Mouse (Mus musculus): ENCODE measurements around the gene Elovl2. TPM values are rescaled to one million over a fixed set of nuclear protein-coding genes. Genes with fewer than 3 reads are reported as not detected.
"Not testable (repeated sequence)": the region's sequence is repeated elsewhere in the genome, so short reads cannot be mapped to it uniquely, and the experiment has no call there.

Elovl2 gene
- total RNA-seq (2021), result under 1 TPM; 0.05 to 0.12 TPM
- long read RNA-seq, experiment 1, result 0 reads
- long read RNA-seq, experiment 2, result 0 reads

- peak; percentile 31 for DNase-seq (ENCODE audit: low spot score)
These were observed at the start of gene Elovl2 for GRCm38 (mm10) chr13:41220304-41220834. Gene Elovl2 (minus strand): TSS chr13:41220405.

- DNase-seq (ENCODE audit: low spot score), result no peak
These were observed 47.7 kb upstream of the Elovl2 start for GRCm38 (mm10) chr13:41267827-41268408.

DNA sequence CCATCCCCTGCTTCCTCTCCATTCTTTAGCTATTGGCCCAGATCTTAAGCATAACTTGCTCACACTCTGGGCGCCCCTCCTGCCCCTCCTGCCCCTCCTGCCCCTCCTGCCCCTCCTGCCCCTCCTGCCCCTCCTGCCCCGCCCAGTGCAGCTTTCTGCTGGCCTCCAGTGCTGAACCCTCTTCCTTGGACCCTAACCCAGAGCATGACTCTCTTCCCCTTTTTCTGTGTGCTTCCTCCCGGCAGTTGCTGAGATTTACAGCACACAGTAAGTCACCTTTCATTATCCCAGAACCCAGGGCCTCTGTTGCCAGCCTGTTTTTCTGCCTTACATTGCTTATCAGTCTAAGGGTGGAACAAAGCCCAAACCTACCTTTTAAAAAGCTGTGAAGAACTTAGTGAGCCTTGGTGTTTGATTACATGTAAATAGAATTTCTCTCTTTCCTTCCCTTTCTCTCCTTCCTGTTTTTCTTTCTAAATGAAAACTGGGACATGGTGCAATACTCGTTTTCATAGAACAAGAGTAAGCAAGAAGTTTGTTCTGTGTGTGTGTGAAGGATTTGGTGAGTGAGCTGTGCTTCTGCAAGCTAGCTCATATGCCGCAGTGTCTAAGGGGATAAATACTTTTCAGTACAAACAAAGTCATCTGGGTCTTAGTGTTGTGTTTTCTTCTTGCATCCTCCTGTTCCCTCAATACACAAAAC lies 43.2 kb upstream of the Elovl2 start:
- DNase-seq (ENCODE audit: low spot score), result no peak

DNA sequence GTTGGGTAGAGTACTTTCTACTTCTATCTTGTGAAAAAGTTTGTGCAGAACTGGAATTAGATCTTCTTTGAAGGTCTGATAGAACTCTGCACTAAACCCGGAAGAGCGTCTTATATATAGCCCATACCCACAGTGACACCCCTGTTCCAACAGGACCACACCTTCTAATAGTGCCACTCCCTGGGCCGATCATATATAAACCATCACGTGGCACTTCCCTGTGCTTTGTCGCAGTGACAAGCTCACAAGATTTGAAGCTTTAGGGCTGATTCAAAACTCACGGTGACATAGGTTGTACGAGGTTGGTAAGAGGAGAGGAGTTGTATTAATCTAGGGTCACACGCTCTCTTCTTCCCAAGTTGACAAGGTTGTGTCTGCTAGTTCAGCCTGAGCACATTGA lies 41.4 kb upstream of the Elovl2 start:
- not testable (repeated sequence) for DNase-seq (ENCODE audit: low spot score)

GRCm38 (mm10) chr13:41257851-41258250 lies 37.6 kb upstream of the Elovl2 start:
- no peak for DNase-seq (ENCODE audit: low spot score)

DNA sequence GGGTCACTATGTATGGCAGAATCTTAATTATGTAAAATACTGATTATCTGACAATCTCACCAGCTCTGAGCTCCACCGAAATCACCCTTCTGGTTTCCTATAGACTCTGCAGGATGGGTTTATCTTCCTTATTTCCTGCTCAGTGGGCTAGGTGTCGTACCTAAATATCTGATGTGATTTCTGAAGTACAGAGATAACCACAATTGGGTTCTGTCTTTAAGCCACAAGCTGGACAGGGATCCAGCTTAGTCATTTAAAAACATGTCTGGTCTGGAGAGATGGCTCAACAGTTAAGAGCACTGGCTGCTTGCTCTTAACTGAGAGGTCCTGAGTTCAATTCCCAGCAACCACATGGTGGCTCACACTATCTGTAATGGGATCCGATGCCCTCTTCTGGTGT lies 36.8 kb upstream of the Elovl2 start:
- no peak for DNase-seq (ENCODE audit: low spot score)

DNA sequence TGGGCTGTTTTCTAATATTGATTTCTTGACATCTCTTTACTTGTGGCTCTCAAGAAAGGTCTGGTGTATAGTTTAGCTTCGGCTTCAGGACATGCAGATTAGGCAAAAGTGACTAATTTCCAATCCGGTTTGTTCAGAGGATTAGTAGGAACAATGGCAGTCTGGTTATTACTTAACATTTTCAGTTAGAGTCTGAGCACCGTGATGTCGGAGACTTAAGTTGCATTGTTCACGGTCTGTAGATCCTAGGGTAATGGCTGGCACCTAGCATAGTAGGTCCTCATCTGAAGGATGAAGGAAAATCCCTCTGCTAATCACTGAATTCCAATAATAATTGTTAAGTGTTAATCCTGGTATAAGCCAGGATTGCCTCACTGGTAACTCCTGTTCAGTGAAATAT lies 35.9 kb upstream of the Elovl2 start:
- DNase-seq (ENCODE audit: low spot score), result no peak

DNA sequence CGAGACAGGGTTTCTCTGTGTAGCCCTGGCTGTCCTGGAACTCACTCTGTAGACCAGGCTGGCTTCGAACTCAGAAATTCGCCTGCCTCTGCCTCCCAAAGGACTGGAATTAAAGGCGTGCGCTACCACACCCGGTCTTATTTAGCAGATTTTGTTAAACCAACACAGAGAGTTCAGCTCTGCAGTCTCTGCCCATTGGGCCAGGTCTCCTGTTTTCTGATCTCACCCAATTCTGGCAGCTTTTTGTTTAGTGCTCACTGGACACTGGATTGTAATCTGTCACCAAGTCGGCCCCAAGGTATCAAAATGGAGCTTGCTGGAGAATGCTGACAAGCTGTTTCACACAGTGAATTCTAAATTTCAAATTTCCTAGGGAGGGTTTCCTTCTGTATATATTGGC lies 32.5 kb upstream of the Elovl2 start:
- no peak for DNase-seq (ENCODE audit: low spot score)

DNA sequence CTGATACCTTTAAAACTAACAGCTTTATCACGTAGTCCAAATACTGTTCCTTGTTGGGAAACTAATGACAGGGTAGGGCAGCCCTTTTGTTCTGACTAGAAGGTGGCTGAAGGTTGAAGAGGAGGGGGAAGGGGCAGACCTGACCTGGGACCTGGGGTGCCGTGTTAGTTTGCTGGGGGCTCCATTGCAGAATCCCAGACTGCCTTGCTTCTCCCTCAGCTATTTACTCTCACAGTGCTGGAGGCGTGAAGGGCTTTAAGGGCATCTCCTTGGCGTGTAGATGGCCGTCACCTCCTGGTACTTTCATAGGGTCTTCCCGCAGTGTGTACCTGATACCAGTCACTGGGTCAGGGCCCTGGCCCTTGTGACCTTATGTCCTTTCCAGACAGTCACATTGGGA lies 31.9 kb upstream of the Elovl2 start:
- no peak for DNase-seq (ENCODE audit: low spot score)

GRCm38 (mm10) chr13:41251667-41252066 lies 31.5 kb upstream of the Elovl2 start:
- no peak for DNase-seq (ENCODE audit: low spot score)

- not testable (repeated sequence) for DNase-seq (ENCODE audit: low spot score)
These were observed 31.0 kb upstream of the Elovl2 start for GRCm38 (mm10) chr13:41251232-41251631.

- DNase-seq (ENCODE audit: low spot score), result no peak
These were observed 30.2 kb upstream of the Elovl2 start for GRCm38 (mm10) chr13:41250318-41250981.

DNA sequence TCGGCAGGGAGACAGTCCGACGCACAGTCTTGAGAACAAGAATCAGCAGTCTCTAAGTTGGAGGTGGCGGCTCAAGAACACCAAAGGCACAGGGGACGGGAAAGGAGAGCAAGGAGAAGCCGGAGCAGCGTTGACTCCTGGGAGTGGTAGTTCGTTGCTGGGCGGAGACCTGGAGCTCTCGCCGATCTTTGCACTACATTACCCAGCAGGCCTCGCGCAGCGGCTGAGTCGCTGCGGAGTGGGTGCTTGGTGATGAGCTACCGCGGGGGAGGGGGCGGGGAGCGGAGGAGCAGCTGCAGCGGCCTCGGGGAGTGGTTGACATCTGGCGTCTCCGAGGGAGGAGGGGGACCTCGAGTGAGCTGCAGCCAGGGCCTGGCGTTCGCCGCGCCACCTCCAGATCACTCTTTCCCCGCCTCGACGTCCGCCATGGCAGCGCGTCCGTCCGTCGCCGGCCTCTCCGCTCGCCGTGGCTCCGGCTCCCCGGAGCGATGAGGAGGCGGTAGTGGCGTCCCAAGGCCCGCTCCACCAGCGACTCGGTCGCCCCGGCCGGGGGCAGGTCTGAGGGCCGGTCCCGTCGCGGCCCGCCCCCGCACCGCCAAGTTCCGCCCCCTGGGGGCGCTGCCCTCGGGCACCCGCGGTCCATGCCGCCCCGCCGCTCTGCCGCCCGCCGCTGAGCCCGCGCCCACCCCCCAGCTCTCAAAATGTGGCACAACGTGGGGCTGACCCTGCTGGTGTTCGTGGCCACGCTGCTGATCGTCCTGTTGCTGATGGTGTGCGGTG lies 29.5 kb upstream of the Elovl2 start, which contains the start of gene Smim13:
TSS of gene Smim13 (plus strand) at position 307 of the 780 bp plus-strand sequence.
- peak; percentile 95 for DNase-seq (ENCODE audit: low spot score)

GRCm38 (mm10) chr13:41248751-41249520 lies 28.7 kb upstream of the Elovl2 start:
- no peak for DNase-seq (ENCODE audit: low spot score)

DNA sequence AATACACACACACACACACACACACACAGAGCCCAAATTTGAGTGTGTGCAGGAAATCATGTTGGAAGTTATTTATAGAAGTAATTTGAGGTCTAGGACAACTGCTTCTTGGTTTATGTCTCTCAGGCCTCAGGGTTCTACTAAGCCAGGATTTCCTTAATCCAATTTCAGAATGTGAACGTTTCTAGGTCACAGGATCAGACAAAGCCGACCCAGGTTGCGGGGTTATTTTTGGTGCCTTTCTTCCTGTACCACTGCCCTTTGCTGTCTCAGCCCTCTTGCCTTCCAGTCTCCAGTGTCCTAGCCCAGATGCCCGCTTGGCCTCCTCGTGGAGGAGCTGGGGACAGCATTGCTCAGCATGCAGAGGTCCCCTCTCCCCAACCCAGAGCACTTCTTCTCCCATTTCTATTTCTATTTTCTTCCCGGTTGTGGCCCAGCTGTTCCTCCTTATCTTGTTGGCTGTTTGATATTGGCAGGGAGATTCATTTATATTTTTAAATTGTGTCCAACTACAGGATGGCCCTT lies 24.2 kb upstream of the Elovl2 start:
- DNase-seq (ENCODE audit: low spot score), result peak; percentile 30

- no peak for DNase-seq (ENCODE audit: low spot score)
These were observed 21.4 kb upstream of the Elovl2 start for GRCm38 (mm10) chr13:41241557-41241956.

DNA sequence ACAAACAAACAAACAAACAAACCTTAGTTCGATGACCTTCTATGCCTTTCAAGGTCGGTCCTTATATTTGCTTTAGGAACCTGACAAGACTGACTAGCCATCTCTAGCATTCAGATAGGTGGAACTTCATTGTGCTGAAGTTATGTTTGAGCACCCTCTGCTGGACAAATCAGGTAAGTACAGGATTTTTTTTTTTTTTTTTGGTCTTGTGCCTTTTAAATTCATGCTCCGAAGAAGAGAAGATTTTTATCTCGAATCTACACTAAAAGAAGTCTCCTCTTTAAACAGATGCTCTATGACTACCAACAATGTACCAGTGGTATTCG lies 18.6 kb upstream of the Elovl2 start:
- peak; percentile 34 for DNase-seq (ENCODE audit: low spot score)

DNA sequence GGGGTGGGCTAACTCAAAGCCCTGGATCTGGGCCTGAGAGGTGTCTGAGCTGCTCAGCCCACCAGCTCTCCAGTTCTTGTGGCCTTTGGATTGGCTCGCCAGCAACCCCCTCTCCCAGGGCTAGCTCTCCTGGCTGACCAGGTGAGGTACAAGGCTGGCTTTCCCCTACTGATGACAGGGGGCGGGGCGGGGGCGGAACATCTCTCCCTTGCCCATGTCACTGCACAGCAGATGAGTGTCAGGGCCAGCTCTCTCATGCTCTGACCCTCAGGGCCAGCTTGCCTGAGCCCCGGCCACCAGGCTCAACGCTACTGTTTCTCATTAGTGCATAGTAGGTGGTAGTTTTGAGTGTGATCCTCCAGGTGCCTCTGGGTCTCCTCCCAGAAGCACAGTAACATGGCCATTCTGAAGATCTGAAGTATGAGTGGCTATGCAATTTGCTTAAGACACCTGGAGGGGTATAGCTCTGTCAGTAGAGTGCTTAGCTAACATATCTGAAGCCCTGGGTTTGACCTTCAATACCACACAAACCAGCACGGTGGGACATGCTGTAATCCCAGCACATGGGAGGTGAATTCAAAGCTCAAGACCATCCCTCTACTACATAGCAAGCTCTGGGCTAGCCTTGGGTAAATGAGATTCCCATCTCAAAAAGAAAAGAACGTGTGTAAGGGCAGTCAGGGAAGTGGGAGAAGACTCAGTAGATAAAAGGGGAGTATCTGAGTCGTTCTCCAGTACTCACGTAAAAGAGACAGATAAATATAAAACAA lies 18.0 kb upstream of the Elovl2 start:
- no peak for DNase-seq (ENCODE audit: low spot score)

- no peak for DNase-seq (ENCODE audit: low spot score)
These were observed 15.9 kb upstream of the Elovl2 start for GRCm38 (mm10) chr13:41235845-41236741.

Data from gastrocnemius, adult 18-20 months (tissue).